Mouse (Mus musculus) R1 (cell line): ENCODE data around the gene Rpl6.
"Not testable (repeated sequence)": the region's sequence is repeated elsewhere in the genome, so short reads cannot be mapped to it uniquely, and the experiment has no call there.

Experiments
- DNase-seq: peaks from one replicate; pipeline ENCODE4 v3.0.0-alpha.2; 2018; ENCODE audit warnings: low read depth, low spot score

The Rpl6 gene

GRCm38 (mm10) chr5:121224856-121225255 lies 20.6 kb downstream of the Rpl6 start:
- no peak for DNase-seq

GRCm38 (mm10) chr5:121225854-121226253 lies 21.6 kb downstream of the Rpl6 start:
- no peak for DNase-seq

- no peak for DNase-seq
Measured at GRCm38 (mm10) chr5:121226406-121226805, 22.1 kb downstream of the Rpl6 start.

- no peak for DNase-seq
Measured at GRCm38 (mm10) chr5:121226845-121227244, 22.6 kb downstream of the Rpl6 start.

- not testable (repeated sequence) for DNase-seq
Measured at GRCm38 (mm10) chr5:121227330-121227729, 23.0 kb downstream of the Rpl6 start.

GRCm38 (mm10) chr5:121229182-121229581 lies 24.9 kb downstream of the Rpl6 start:
- DNase-seq, result no peak

GRCm38 (mm10) chr5:121230811-121231210 lies 26.5 kb downstream of the Rpl6 start:
- DNase-seq, result no peak

GRCm38 (mm10) chr5:121232789-121233188 lies 28.5 kb downstream of the Rpl6 start:
- DNase-seq, result no peak

- no peak for DNase-seq
Measured at GRCm38 (mm10) chr5:121233726-121234125, 29.4 kb downstream of the Rpl6 start.

GRCm38 (mm10) chr5:121236171-121236570 lies 31.9 kb downstream of the Rpl6 start:
- no peak for DNase-seq

- no peak for DNase-seq
Measured at GRCm38 (mm10) chr5:121238208-121238607, 33.9 kb downstream of the Rpl6 start.

GRCm38 (mm10) chr5:121239846-121240245 lies 35.6 kb downstream of the Rpl6 start:
- no peak for DNase-seq

- no peak for DNase-seq
Measured at GRCm38 (mm10) chr5:121241182-121241581, 36.9 kb downstream of the Rpl6 start.

- no peak for DNase-seq
Measured at GRCm38 (mm10) chr5:121242261-121242660, 38.0 kb downstream of the Rpl6 start.

- no peak for DNase-seq
Measured at GRCm38 (mm10) chr5:121242701-121243100, 38.4 kb downstream of the Rpl6 start.

GRCm38 (mm10) chr5:121243676-121244364 lies 39.5 kb downstream of the Rpl6 start:
- no peak for DNase-seq

- DNase-seq, result no peak
Measured at GRCm38 (mm10) chr5:121244365-121244731, 40.1 kb downstream of the Rpl6 start.

GRCm38 (mm10) chr5:121245201-121245600 lies 40.9 kb downstream of the Rpl6 start:
- no peak for DNase-seq

GRCm38 (mm10) chr5:121248766-121249394 lies 44.6 kb downstream of the Rpl6 start:
- no peak for DNase-seq

- no peak for DNase-seq
Measured at GRCm38 (mm10) chr5:121249693-121250092, 45.4 kb downstream of the Rpl6 start.

GRCm38 (mm10) chr5:121251813-121252212 lies 47.5 kb downstream of the Rpl6 start:
- DNase-seq, result no peak

GRCm38 (mm10) chr5:121253816-121254497 lies 49.7 kb downstream of the Rpl6 start:
- DNase-seq, result no peak

GRCm38 (mm10) chr5:121254977-121255376 lies 50.7 kb downstream of the Rpl6 start:
- no peak for DNase-seq
